Mouse (Mus musculus): ENCODE results near the gene Nap1l4. TPM values are rescaled to one million over a fixed set of nuclear protein-coding genes. Genes with fewer than 3 reads are reported as not detected.

Gene Nap1l4
- polyA plus RNA-seq, 1 experiment from 2014 or later = 133 TPM

- DNase-seq (ENCODE audit: low spot score) (peak; percentile 77), ATAC-seq (replicated peaks; ENCODE audit: low FRiP score) (no peak)
- H3K9ac ChIP-seq (ENCODE audit: low read depth, low read length) = no peak overlapping the region
- 30% methylated on average over 14 of the region's 14 CpGs for WGBS
- H3K36me3 ChIP-seq (ENCODE audit: control insufficient read depth, insufficient read depth, low read length) = no peaks in the 10 kb centered on the region
- no peak overlapping the region for H3K4me2 ChIP-seq
- peaks cover 21% of the 10 kb centered on the region for H3K27me3 ChIP-seq (replicated peaks; ENCODE audit: control insufficient read depth, insufficient read depth, low read length)
- no peak overlapping the region for H3K27ac ChIP-seq (ENCODE audit: low read depth, low read length)
- H3K4me3 ChIP-seq (ENCODE audit: low read depth, low read length) = no peak overlapping the region
- peaks cover 2% of the 10 kb centered on the region; the same call in 1 of the 2 replicates for H3K4me1 ChIP-seq (replicated peaks; ENCODE audit: control insufficient read depth, insufficient read depth, low read length)
- peaks cover 4% of the 10 kb centered on the region; the same call in 1 of the 2 replicates for H3K9me3 ChIP-seq (ENCODE audit: control insufficient read depth, low read length)
Observed at GRCm38 (mm10) chr7:143466099-143466677, 82.7 kb downstream of the Nap1l4 start.

GRCm38 (mm10) chr7:143464811-143465560 lies 83.9 kb downstream of the Nap1l4 start:
- peaks cover 29% of the 10 kb centered on the region for H3K27me3 ChIP-seq (replicated peaks; ENCODE audit: control insufficient read depth, insufficient read depth, low read length)
- WGBS = 21% methylated on average over 56 of the region's 56 CpGs
- peak overlapping the region; percentile 32; the same call in 1 of the 2 replicates for H3K9ac ChIP-seq (ENCODE audit: low read depth, low read length)
- H3K27ac ChIP-seq (ENCODE audit: low read depth, low read length) = peak overlapping the region; percentile 39; the same call in 1 of the 2 replicates
- peak overlapping the region; percentile 70 for H3K4me2 ChIP-seq
- peak overlapping the region; percentile 34 for H3K4me3 ChIP-seq (ENCODE audit: low read depth, low read length)
- H3K4me1 ChIP-seq (replicated peaks; ENCODE audit: control insufficient read depth, insufficient read depth, low read length) = peaks cover 2% of the 10 kb centered on the region; the same call in 1 of the 2 replicates
- H3K9me3 ChIP-seq (ENCODE audit: control insufficient read depth, low read length) = peaks cover 17% of the 10 kb centered on the region
- no peak for DNase-seq (ENCODE audit: low spot score)
- no peak for ATAC-seq (replicated peaks; ENCODE audit: low FRiP score)
- no peaks in the 10 kb centered on the region for H3K36me3 ChIP-seq (ENCODE audit: control insufficient read depth, insufficient read depth, low read length)

GRCm38 (mm10) chr7:143463865-143464415 lies 85.0 kb downstream of the Nap1l4 start:
- 22% methylated on average over 11 of the region's 11 CpGs for WGBS
- Histone ChIP-seq H3K36me3 (ENCODE audit: control insufficient read depth, insufficient read depth, low read length) (no peaks in the 10 kb centered on the region), H3K4me3 (ENCODE audit: low read depth, low read length) (no peak overlapping the region), H3K27ac (ENCODE audit: low read depth, low read length) (no peak overlapping the region), H3K9me3 (ENCODE audit: control insufficient read depth, low read length) (peaks cover 27% of the 10 kb centered on the region), H3K27me3 (replicated peaks; ENCODE audit: control insufficient read depth, insufficient read depth, low read length) (peaks cover 40% of the 10 kb centered on the region), H3K4me2 (no peak overlapping the region), H3K4me1 (replicated peaks; ENCODE audit: control insufficient read depth, insufficient read depth, low read length) (peaks cover 2% of the 10 kb centered on the region; the same call in 1 of the 2 replicates), H3K9ac (ENCODE audit: low read depth, low read length) (no peak overlapping the region)
- DNase-seq (ENCODE audit: low spot score) = no peak
- no peak for ATAC-seq (replicated peaks; ENCODE audit: low FRiP score)

Small RNA genes lying within 50 kb of the gene (microRNA-seq; reads per million reads assigned to microRNA genes)
- gene Mir7064 (ENCODE audit: borderline number of aligned reads) = 3.5 reads per million, percentile 4 among the genes with 10 or more reads in this experiment

Other genes with a start within 250 kb of the Nap1l4 start
- 572 and 617 TPM in 2 replicates for gene Cdkn1c, start 88.1 kb downstream of the Nap1l4 start, polyA plus RNA-seq (2014; fragmentation: Nextera tagmentation; extraction: Ambion mirVana)
- 2.8 and 5.2 TPM in 2 replicates for gene Slc22a18, start 75.4 kb downstream of the Nap1l4 start, polyA plus RNA-seq (2014; fragmentation: Nextera tagmentation; extraction: Ambion mirVana)
- 11.9 and 16.4 TPM in 2 replicates for gene Phlda2, start 46.0 kb downstream of the Nap1l4 start, polyA plus RNA-seq (2014; fragmentation: Nextera tagmentation; extraction: Ambion mirVana)
- 100 and 107 TPM in 2 replicates for gene Cars, start 51.0 kb upstream of the Nap1l4 start, polyA plus RNA-seq (2014; fragmentation: Nextera tagmentation; extraction: Ambion mirVana)
- gene Tnfrsf26, start 79.6 kb upstream of the Nap1l4 start, polyA plus RNA-seq (2014; fragmentation: Nextera tagmentation; extraction: Ambion mirVana) = 0.73 and 0.92 TPM in 2 replicates
- gene Tnfrsf22, start 100.6 kb upstream of the Nap1l4 start, polyA plus RNA-seq (2014; fragmentation: Nextera tagmentation; extraction: Ambion mirVana) = 2.6 and 3.9 TPM in 2 replicates
- 0.17 and 0.34 TPM in 2 replicates for gene Tnfrsf23, start 136.8 kb upstream of the Nap1l4 start, polyA plus RNA-seq (2014; fragmentation: Nextera tagmentation; extraction: Ambion mirVana)
- gene Osbpl5, start 207.9 kb upstream of the Nap1l4 start, polyA plus RNA-seq (2014; fragmentation: Nextera tagmentation; extraction: Ambion mirVana) = 8.3 and 8.9 TPM in 2 replicates
- not detected in 2 replicates for gene Mrgprg, start 217.9 kb upstream of the Nap1l4 start, polyA plus RNA-seq (2014; fragmentation: Nextera tagmentation; extraction: Ambion mirVana)
- 0.59 and 0.86 TPM in 2 replicates for gene Mrgpre, start 235.4 kb upstream of the Nap1l4 start, polyA plus RNA-seq (2014; fragmentation: Nextera tagmentation; extraction: Ambion mirVana)

Measured in liver, embryonic 11.5 days (tissue).